Mouse (Mus musculus) forebrain, embryonic 13.5 days (tissue): ENCODE measurements around the gene Evx2. TPM values are rescaled to one million over a fixed set of nuclear protein-coding genes. Genes with fewer than 3 reads are reported as not detected.

ENCODE experiments used
- ATAC-seq: fragments of 200-750 bp; cut with Nextera tagmentation; 2 replicates; pipeline ENCODE4 v1.8.0; 2017
- H3K27ac ChIP-seq: fragments of 300-500 bp; sonication (generic); 2 replicates; pipeline ENCODE4 v1.5.1; 2015; ENCODE audit warnings: inconsistent platforms, mild to moderate bottlenecking, moderate library complexity
- H3K27me3 ChIP-seq: fragments of 300-500 bp; sonication (generic); 2 replicates; pipeline ENCODE4 v1.6.1; 2015; ENCODE audit warnings: mild to moderate bottlenecking, inconsistent platforms
- H3K36me3 ChIP-seq: fragments of 300-500 bp; sonication (generic); 2 replicates; pipeline ENCODE4 v1.6.1; 2015; ENCODE audit warnings: mild to moderate bottlenecking, inconsistent platforms; ENCODE audit not compliant: poor library complexity, severe bottlenecking
- H3K4me1 ChIP-seq: fragments of 300-500 bp; sonication (generic); 2 replicates; pipeline ENCODE4 v1.6.1; 2015; ENCODE audit warnings: inconsistent platforms
- H3K4me2 ChIP-seq: fragments of 300-500 bp; sonication (generic); 2 replicates; pipeline ENCODE4 v1.6.1; 2015; ENCODE audit warnings: inconsistent platforms, mild to moderate bottlenecking, moderate library complexity
- H3K4me3 ChIP-seq: fragments of 300-500 bp; sonication (generic); 2 replicates; pipeline ENCODE4 v1.5.1; 2015; ENCODE audit warnings: mild to moderate bottlenecking, inconsistent platforms
- H3K9ac ChIP-seq: fragments of 300-500 bp; sonication (generic); 2 replicates; pipeline ENCODE4 v1.6.1; 2015; ENCODE audit warnings: mild to moderate bottlenecking, inconsistent platforms
- H3K9me3 ChIP-seq: fragments of 300-500 bp; sonication (generic); replicated peaks from 2 replicates; pipeline ENCODE4 v1.6.1; 2016; ENCODE audit warnings: inconsistent platforms
- WGBS: fragments of 180-500 bp; shearing (Covaris S2); methylation state at CpG from one replicate; pipeline ENCODE4 v1.1.7; 2015; 5-methylcytosine and 5-hydroxymethylcytosine counted together
- polyA plus RNA-seq: library from polyadenylated mRNA; unstranded; fragments of >200 nt; fragmentation: Nextera tagmentation; extraction: Ambion mirVana; gene quantifications from 2 replicates; pipeline ENCODE4 v1.2.1, GENCODE M21; 2015

The Evx2 gene
- polyA plus RNA-seq, 1 experiment from 2014 or later, result not detected

GRCm38 (mm10) chr2:74685059-74685603 lies 25.8 kb upstream of the Evx2 start:
- ATAC-seq, result no peak
- Histone ChIP-seq H3K4me2 (no peak overlapping the region), H3K36me3 (no peaks in the 10 kb centered on the region), H3K9ac (no peak overlapping the region), H3K27me3 (peaks cover 99% of the 10 kb centered on the region), H3K4me3 (no peak overlapping the region), H3K4me1 (peaks cover 13% of the 10 kb centered on the region), H3K9me3 (no peaks in the 10 kb centered on the region), H3K27ac (no peak overlapping the region)
- 13% methylated on average over 4 of the region's 4 CpGs for WGBS

DNA sequence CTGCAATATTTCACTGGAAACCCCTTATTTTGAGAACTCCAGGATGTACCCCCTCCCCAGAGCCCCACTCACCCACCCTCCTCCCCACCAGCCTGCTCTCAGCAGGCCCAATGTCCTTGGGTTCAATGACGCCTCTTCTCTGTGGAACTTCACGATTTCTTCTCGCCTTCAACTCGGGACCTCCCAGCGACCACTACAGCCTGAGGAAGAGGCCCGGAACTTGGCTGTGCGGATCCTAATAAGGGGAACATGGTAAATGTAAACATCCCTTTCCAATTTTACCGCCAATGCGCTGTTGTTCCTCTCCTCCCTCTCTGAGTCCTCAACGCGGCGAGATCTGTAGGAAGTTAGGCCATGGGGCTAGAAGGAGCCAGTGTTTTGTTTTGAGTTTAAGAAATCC lies 24.7 kb upstream of the Evx2 start:
- Histone ChIP-seq H3K4me3 (no peak overlapping the region), H3K4me1 (peaks cover 13% of the 10 kb centered on the region), H3K9me3 (no peaks in the 10 kb centered on the region), H3K36me3 (no peaks in the 10 kb centered on the region), H3K27me3 (peaks cover 99% of the 10 kb centered on the region), H3K27ac (no peak overlapping the region), H3K4me2 (no peak overlapping the region), H3K9ac (no peak overlapping the region)
- 1% methylated on average over 12 of the region's 12 CpGs for WGBS
- no peak for ATAC-seq

DNA sequence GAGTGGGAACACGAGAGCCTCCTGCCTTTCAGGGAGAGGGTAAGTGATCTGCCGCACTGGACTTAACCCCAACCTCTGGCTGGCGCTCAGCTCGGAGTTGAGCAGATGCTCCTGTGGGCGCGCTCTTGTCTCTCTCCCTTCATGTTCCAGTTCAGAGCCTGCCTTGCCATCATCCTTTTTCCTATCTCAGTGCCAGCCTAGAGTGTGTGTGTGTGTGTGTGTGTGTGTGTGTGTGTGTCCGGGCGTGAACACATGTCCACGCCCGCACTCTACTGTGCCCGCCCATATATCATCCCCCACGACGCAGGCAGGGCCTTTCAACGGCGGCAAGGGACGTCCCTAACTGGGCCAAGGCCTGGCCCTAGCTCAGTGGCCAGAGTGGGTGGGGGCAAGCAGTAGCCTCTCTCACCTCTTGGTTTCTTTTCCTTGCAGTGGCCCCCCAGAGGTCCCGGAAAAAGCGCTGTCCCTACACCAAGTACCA lies 24.2 kb upstream of the Evx2 start:
- Histone ChIP-seq H3K36me3 (no peaks in the 10 kb centered on the region), H3K9me3 (no peaks in the 10 kb centered on the region), H3K9ac (no peak overlapping the region), H3K4me1 (peaks cover 13% of the 10 kb centered on the region), H3K4me2 (no peak overlapping the region), H3K27ac (no peak overlapping the region), H3K4me3 (no peak overlapping the region), H3K27me3 (peaks cover 99% of the 10 kb centered on the region)
- WGBS, result under 1% methylated on average over 18 of the region's 18 CpGs
- ATAC-seq, result no peak

DNA sequence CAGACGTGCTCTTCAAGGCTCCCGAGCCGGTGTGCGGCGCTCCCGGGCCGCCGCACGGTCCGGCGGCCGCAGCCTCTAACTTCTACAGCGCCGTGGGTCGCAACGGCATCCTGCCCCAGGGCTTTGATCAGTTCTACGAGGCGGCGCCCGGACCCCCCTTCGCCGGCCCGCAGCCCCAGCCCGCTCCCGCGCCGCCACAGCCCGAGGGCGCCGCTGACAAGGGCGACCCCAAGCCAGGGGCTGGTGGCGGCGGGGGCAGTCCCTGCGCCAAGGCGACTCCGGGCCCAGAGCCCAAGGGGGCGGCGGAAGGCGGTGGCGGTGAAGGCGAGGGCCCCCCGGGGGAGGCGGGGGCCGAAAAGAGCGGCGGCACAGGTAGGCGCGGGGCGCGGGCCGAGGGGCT lies 23.4 kb upstream of the Evx2 start:
- Histone ChIP-seq H3K27ac (no peak overlapping the region), H3K27me3 (peaks cover 99% of the 10 kb centered on the region), H3K4me1 (peaks cover 13% of the 10 kb centered on the region), H3K36me3 (no peaks in the 10 kb centered on the region), H3K9me3 (no peaks in the 10 kb centered on the region), H3K4me3 (peak overlapping the region; percentile 21), H3K9ac (no peak overlapping the region), H3K4me2 (peak overlapping the region; percentile 26)
- WGBS, result 1% methylated on average over 47 of the region's 51 CpGs
- peak; percentile 27; the same call in 1 of the 2 replicates for ATAC-seq

DNA sequence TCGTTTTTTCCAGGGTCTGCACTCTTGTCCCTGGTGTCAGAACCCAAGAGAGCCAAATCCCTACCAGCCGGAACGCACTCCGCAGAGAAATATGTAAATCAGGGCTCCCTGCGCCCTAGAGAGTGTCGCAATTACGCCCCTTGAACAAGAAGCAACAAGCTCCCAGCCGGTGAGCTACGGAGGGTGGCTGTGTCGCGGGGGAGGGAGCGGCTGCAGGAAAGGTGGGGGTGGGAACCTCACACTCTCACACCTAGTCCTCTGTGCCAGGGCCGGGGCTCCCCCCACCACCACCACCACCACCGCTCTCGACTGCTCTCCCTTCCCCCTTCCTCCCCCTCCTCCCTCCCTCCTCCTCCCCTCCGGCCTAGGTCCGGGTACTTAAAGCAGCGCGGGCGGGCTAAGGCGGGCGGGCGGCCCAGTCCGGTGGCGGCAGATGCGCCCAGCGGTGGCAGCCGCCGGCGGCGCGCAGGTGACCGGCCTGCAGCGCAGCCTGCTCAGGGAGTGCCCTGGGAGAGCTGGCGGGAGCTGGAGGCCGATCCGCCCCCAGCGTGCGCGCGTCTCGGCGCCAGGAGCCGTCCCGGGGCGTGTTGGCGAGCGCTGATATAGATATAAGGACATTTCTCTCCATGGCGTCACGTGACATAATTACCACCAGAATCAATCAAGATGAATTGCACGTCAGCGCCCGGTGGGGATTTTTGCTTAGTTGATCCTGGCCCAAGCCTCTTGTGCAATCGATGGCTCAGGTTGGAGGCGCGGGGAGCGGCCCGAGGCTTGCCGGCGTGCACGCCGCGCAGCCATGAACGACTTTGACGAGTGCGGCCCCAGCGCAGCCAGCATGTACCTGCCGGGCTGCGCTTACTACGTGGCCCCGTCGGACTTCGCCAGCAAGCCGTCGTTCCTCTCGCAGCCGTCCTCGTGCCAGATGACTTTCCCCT lies 22.5 kb upstream of the Evx2 start:
- under 1% methylated on average over 65 of the region's 78 CpGs for WGBS
- Histone ChIP-seq H3K9me3 (no peaks in the 10 kb centered on the region), H3K4me2 (peak overlapping the region; percentile 26), H3K4me3 (peak overlapping the region; percentile 21), H3K27ac (no peak overlapping the region), H3K27me3 (peaks cover 99% of the 10 kb centered on the region), H3K36me3 (no peaks in the 10 kb centered on the region), H3K4me1 (peaks cover 13% of the 10 kb centered on the region), H3K9ac (no peak overlapping the region)
- no peak for ATAC-seq

- H3K9me3 ChIP-seq, result no peaks in the 10 kb centered on the region
- no peak overlapping the region for H3K4me2 ChIP-seq
- no peak overlapping the region for H3K4me3 ChIP-seq
- H3K9ac ChIP-seq, result no peak overlapping the region
- H3K27ac ChIP-seq, result no peak overlapping the region
- no peak for ATAC-seq
- WGBS, result 2% methylated on average over 21 of the region's 21 CpGs
- peaks cover 100% of the 10 kb centered on the region for H3K27me3 ChIP-seq
- no peaks in the 10 kb centered on the region for H3K36me3 ChIP-seq
- H3K4me1 ChIP-seq, result peaks cover 13% of the 10 kb centered on the region
Measured at GRCm38 (mm10) chr2:74680561-74681398, 21.4 kb upstream of the Evx2 start.

DNA sequence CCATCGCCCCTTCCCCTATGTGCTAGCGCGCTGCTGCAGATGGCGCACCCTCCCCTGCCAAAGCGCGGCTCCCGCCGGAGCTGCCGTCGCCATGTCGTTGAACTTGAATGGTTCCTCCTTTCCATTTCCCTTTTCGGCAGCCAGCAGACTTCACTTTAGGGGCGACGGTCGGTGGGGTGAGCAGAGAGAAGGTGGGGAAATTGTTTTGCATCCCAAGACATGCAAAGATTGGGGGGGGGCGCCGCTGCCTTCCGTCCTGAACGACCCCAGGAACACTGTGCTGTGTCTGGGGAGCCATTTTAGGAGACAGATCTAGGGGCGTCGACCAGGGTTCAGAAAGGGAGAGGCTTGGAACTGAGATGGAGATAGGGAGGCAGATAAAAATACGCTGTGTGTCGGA lies 20.6 kb upstream of the Evx2 start:
- no peak overlapping the region for H3K9ac ChIP-seq
- no peaks in the 10 kb centered on the region for H3K36me3 ChIP-seq
- no peak overlapping the region for H3K4me3 ChIP-seq
- H3K27me3 ChIP-seq, result peaks cover 100% of the 10 kb centered on the region
- ATAC-seq, result no peak
- H3K4me2 ChIP-seq, result no peak overlapping the region
- no peaks in the 10 kb centered on the region for H3K9me3 ChIP-seq
- peaks cover 13% of the 10 kb centered on the region for H3K4me1 ChIP-seq
- under 1% methylated on average over 22 of the region's 23 CpGs for WGBS
- no peak overlapping the region for H3K27ac ChIP-seq

GRCm38 (mm10) chr2:74679596-74679971 lies 20.2 kb upstream of the Evx2 start:
- Histone ChIP-seq H3K4me1 (peaks cover 13% of the 10 kb centered on the region), H3K36me3 (no peaks in the 10 kb centered on the region), H3K9ac (no peak overlapping the region), H3K27me3 (peaks cover 100% of the 10 kb centered on the region), H3K27ac (no peak overlapping the region), H3K4me3 (no peak overlapping the region), H3K4me2 (no peak overlapping the region), H3K9me3 (no peaks in the 10 kb centered on the region)
- WGBS, result 1% methylated on average over 25 of the region's 26 CpGs
- no peak for ATAC-seq

DNA sequence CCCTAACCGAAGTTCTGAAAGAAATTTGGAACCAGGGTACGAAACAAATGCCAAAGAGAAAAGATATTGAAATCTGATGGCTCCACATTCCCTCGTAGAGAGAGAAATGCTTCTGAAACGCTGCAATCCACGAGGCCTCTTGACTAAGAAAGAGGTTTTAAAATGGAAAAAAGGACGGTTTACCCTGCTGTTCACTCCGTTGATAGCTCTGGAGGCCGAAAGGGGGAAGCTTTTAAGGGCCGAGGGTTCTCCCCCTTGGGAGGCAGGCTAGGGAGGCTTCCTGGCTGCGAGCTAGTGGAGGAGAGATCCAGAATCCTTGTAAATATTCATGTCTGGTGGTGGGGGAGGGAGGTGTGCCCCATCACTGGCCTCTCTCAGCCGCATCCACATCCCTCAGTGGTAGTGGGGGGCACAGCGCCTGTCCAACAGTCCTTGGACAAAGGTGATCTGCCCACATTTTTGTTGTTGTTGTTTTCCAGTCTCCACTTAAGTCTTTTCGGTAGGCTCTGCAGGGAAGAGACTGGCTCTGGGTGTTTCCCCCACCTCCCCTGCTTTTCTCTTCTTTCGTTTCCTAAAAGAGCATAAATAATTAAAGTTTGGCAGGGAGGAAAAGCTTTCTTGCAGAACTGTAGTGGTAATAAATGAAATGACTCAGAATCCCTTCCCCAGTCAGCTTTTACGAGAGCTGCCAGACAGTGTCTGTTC lies 19.7 kb upstream of the Evx2 start, which contains the start of gene Hoxd11:
Hoxd11 (plus strand) TSS at position 667 of the 705 bp plus-strand sequence.
- Histone ChIP-seq H3K9ac (no peak within 1 kb of the TSS), H3K4me3 (no peak within 1 kb of the TSS), H3K27me3 (peaks cover 100% of the 10 kb centered on the region), H3K36me3 (no peaks in the 10 kb centered on the region), H3K27ac (no peak within 1 kb of the TSS), H3K4me2 (no peak within 1 kb of the TSS), H3K4me1 (peaks cover 13% of the 10 kb centered on the region), H3K9me3 (no peaks in the 10 kb centered on the region)
- 1% methylated on average over 15 of the region's 15 CpGs for WGBS
- ATAC-seq, result no peak

DNA sequence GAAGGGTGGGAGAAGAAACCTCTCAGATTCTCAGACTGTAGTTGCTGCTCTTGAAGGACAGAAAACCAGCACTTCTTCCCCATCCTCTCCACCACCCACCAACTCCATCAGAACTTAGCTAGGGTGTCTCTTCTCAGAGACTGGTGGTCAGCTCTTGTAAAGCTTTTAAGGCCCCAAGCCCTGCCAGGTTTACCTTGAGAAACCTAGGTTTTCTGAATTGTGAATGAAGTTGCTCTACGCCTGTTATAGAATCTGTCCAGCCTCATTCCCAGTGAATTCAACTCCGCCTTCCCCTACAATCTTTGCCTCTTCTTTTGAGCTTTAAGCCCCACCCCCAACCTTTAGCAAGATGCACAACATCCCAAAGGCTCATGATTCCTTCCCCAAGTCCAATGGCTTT lies 17.7 kb upstream of the Evx2 start:
- no peak overlapping the region for H3K4me3 ChIP-seq
- no peaks in the 10 kb centered on the region for H3K9me3 ChIP-seq
- H3K4me2 ChIP-seq, result no peak overlapping the region
- no peak overlapping the region for H3K27ac ChIP-seq
- no peak for ATAC-seq
- no peak overlapping the region for H3K9ac ChIP-seq
- H3K36me3 ChIP-seq, result no peaks in the 10 kb centered on the region
- 8% methylated on average over 2 of the region's 2 CpGs for WGBS
- peaks cover 9% of the 10 kb centered on the region for H3K4me1 ChIP-seq
- peaks cover 100% of the 10 kb centered on the region for H3K27me3 ChIP-seq

DNA sequence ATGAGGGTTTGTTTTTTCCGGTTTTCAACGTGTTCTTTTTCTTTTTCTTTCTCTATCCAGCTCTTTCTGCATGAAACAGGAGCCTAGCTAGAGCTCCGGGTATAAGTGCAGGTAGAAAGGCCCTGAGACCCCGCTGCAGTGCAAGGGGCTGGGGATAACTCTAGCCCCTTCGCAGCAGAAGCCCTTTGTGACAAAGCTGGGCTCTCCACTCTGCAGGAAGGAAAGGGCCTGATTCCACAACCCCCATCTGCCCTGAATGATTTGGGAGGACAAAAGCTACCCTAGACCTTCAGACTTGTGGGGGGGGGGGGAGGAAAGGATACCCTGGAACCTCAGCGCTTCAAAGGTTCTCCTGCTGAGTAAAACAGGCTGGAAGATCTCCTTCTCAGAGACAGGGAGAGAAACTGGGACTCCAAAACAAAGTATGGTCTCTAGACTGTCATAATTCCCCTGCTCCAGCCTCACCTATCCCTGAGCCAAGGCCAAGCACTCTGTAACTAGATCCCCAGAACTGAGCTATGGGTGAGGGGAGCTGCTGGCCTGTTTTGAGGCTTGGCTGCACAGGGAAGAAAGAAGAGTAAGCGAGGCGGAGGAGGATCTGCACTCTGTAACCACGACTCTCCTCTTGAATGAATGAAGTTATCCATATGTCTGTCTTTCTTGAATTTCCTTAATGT lies 17.2 kb upstream of the Evx2 start:
- no peaks in the 10 kb centered on the region for H3K36me3 ChIP-seq
- no peak overlapping the region for H3K4me2 ChIP-seq
- 1% methylated on average over 9 of the region's 9 CpGs for WGBS
- H3K9ac ChIP-seq, result no peak overlapping the region
- H3K27me3 ChIP-seq, result peaks cover 100% of the 10 kb centered on the region
- H3K4me1 ChIP-seq, result peaks cover 5% of the 10 kb centered on the region
- no peak overlapping the region for H3K4me3 ChIP-seq
- H3K9me3 ChIP-seq, result no peaks in the 10 kb centered on the region
- H3K27ac ChIP-seq, result no peak overlapping the region
- no peak for ATAC-seq
